Mouse (Mus musculus) embryonic facial prominence, embryonic 12.5 days (tissue): ENCODE data around the gene 2410137M14Rik. TPM values are rescaled to one million over a fixed set of nuclear protein-coding genes. Genes with fewer than 3 reads are reported as not detected.

Experiments used
- ATAC-seq: fragments of 200-750 bp; cut with Nextera tagmentation; 2 replicates; pipeline ENCODE4 v1.8.0; 2017; ENCODE audit not compliant: insufficient number of reproducible peaks, insufficient read depth, low FRiP score, low TSS enrichment
- H3K27ac ChIP-seq: fragments of 300-500 bp; sonication (generic); 2 replicates; pipeline ENCODE4 v1.5.1; 2016; ENCODE audit warnings: mild to moderate bottlenecking
- H3K27me3 ChIP-seq: fragments of 300-500 bp; sonication (generic); 2 replicates; pipeline ENCODE4 v1.6.1; 2016; ENCODE audit warnings: mild to moderate bottlenecking, moderate library complexity
- H3K36me3 ChIP-seq: fragments of 300-500 bp; sonication (generic); 2 replicates; pipeline ENCODE4 v1.6.1; 2016; ENCODE audit warnings: mild to moderate bottlenecking
- H3K4me1 ChIP-seq: fragments of 300-500 bp; sonication (generic); 2 replicates; pipeline ENCODE4 v1.6.1; 2016
- H3K4me2 ChIP-seq: fragments of 300-500 bp; sonication (generic); replicated peaks from 2 replicates; pipeline ENCODE4 v1.6.1; 2016; ENCODE audit warnings: mild to moderate bottlenecking, moderate library complexity
- H3K4me3 ChIP-seq: fragments of 300-500 bp; sonication (generic); 2 replicates; pipeline ENCODE4 v1.5.1; 2016; ENCODE audit warnings: mild to moderate bottlenecking
- H3K9ac ChIP-seq: fragments of 300-500 bp; sonication (generic); 2 replicates; pipeline ENCODE4 v1.6.1; 2016; ENCODE audit warnings: mild to moderate bottlenecking, moderate library complexity
- H3K9me3 ChIP-seq: fragments of 300-500 bp; sonication (generic); 2 replicates; pipeline ENCODE4 v1.6.1; 2016; ENCODE audit warnings: mild to moderate bottlenecking, moderate library complexity
- WGBS: fragments of 180-500 bp; shearing (Covaris S2); methylation state at CpG from one replicate; pipeline ENCODE4 v1.1.7; 2016; 5-methylcytosine and 5-hydroxymethylcytosine counted together
- polyA plus RNA-seq: library from polyadenylated mRNA; unstranded; fragments of >200 nt; fragmentation: Nextera tagmentation; extraction: Ambion mirVana; gene quantifications from 2 replicates; pipeline ENCODE4 v1.2.1, GENCODE M21; 2016

Gene 2410137M14Rik
- polyA plus RNA-seq, 1 experiment from 2014 or later = not detected

GRCm38 (mm10) chr17:37011719-37012118 lies 30.7 kb upstream of the 2410137M14Rik start:
- H3K36me3 ChIP-seq = peaks cover 45% of the 10 kb centered on the region
- ATAC-seq = no peak
- H3K27ac ChIP-seq = no peak overlapping the region
- H3K9me3 ChIP-seq = no peaks in the 10 kb centered on the region
- no peaks in the 10 kb centered on the region for H3K27me3 ChIP-seq
- no peak overlapping the region for H3K9ac ChIP-seq
- H3K4me1 ChIP-seq = no peaks in the 10 kb centered on the region
- 91% methylated on average over 3 of the region's 3 CpGs for WGBS
- H3K4me3 ChIP-seq = no peak overlapping the region
- H3K4me2 ChIP-seq = no peak overlapping the region

- no peaks in the 10 kb centered on the region for H3K9me3 ChIP-seq
- no peaks in the 10 kb centered on the region for H3K4me1 ChIP-seq
- no peak overlapping the region for H3K27ac ChIP-seq
- H3K27me3 ChIP-seq = no peaks in the 10 kb centered on the region
- H3K36me3 ChIP-seq = peaks cover 56% of the 10 kb centered on the region
- H3K4me3 ChIP-seq = no peak overlapping the region
- 93% methylated on average over 17 of the region's 17 CpGs for WGBS
- no peak overlapping the region for H3K4me2 ChIP-seq
- no peak overlapping the region for H3K9ac ChIP-seq
- no peak for ATAC-seq
Measured at GRCm38 (mm10) chr17:37009460-37010042, 28.5 kb upstream of the 2410137M14Rik start.

GRCm38 (mm10) chr17:37008161-37008560 lies 27.1 kb upstream of the 2410137M14Rik start:
- 93% methylated on average over 6 of the region's 6 CpGs for WGBS

GRCm38 (mm10) chr17:37003366-37003765 lies 22.3 kb upstream of the 2410137M14Rik start:
- Histone ChIP-seq H3K36me3 (peaks cover 31% of the 10 kb centered on the region), H3K27ac (peak overlapping the region; percentile 95; the same call in 1 of the 2 replicates), H3K9me3 (no peaks in the 10 kb centered on the region), H3K27me3 (no peaks in the 10 kb centered on the region), H3K9ac (peak overlapping the region; percentile 94), H3K4me1 (0 out of 2 replicates have a peak, but pooled peaks cover 6% of the 10 kb centered on the region), H3K4me2 (peak overlapping the region; percentile 78), H3K4me3 (peak overlapping the region; percentile 72)
- ATAC-seq = no peak
- WGBS = 45% methylated on average over 4 of the region's 4 CpGs

More at GRCm38 (mm10) chr17:37008161-37008560, 27.1 kb upstream of the 2410137M14Rik start:
- Histone ChIP-seq H3K4me2 (no peak overlapping the region), H3K27ac (no peak overlapping the region), H3K4me1 (0 out of 2 replicates have a peak, but pooled peaks cover 6% of the 10 kb centered on the region), H3K27me3 (no peaks in the 10 kb centered on the region), H3K9ac (no peak overlapping the region), H3K9me3 (no peaks in the 10 kb centered on the region), H3K36me3 (peaks cover 61% of the 10 kb centered on the region), H3K4me3 (no peak overlapping the region)
- ATAC-seq = no peak

- no peaks in the 10 kb centered on the region for H3K27me3 ChIP-seq
- 0 out of 2 replicates have a peak, but pooled peaks cover 6% of the 10 kb centered on the region for H3K4me1 ChIP-seq
- H3K9ac ChIP-seq = peak overlapping the region; percentile 94
- H3K27ac ChIP-seq = peak overlapping the region; percentile 95
- WGBS = under 1% methylated on average over 49 of the region's 49 CpGs
- no peaks in the 10 kb centered on the region for H3K9me3 ChIP-seq
- peaks cover 25% of the 10 kb centered on the region for H3K36me3 ChIP-seq
- peak overlapping the region; percentile 72 for H3K4me3 ChIP-seq
- peak overlapping the region; percentile 78 for H3K4me2 ChIP-seq
- ATAC-seq = peak; percentile 86
Measured at GRCm38 (mm10) chr17:37002364-37003330, 21.6 kb upstream of the 2410137M14Rik start.

GRCm38 (mm10) chr17:37000863-37001262 lies 19.8 kb upstream of the 2410137M14Rik start, which contains the start of gene Zfp57:
TSS of gene Zfp57 (plus strand) at chr17:37001163.
- Histone ChIP-seq H3K27me3 (no peaks in the 10 kb centered on the region), H3K4me3 (peak within 1 kb of the TSS; percentile 72), H3K4me2 (peak within 1 kb of the TSS; percentile 78), H3K9me3 (no peaks in the 10 kb centered on the region), H3K4me1 (0 out of 2 replicates have a peak, but pooled peaks cover 8% of the 10 kb centered on the region), H3K9ac (no peak within 1 kb of the TSS), H3K36me3 (peaks cover 14% of the 10 kb centered on the region), H3K27ac (0 out of 2 replicates have a peak within 1 kb of the TSS, but pooled peaks have one; percentile 23)
- 96% methylated on average over 7 of the region's 7 CpGs for WGBS
- no peak for ATAC-seq

GRCm38 (mm10) chr17:36998477-36998876 lies 17.4 kb upstream of the 2410137M14Rik start:
- Histone ChIP-seq H3K9me3 (no peaks in the 10 kb centered on the region), H3K4me1 (0 out of 2 replicates have a peak, but pooled peaks cover 2% of the 10 kb centered on the region), H3K36me3 (no peaks in the 10 kb centered on the region), H3K27ac (no peak overlapping the region), H3K4me3 (no peak overlapping the region), H3K4me2 (no peak overlapping the region), H3K9ac (no peak overlapping the region), H3K27me3 (no peaks in the 10 kb centered on the region)
- no peak for ATAC-seq
- WGBS = 59% methylated on average over 2 of the region's 2 CpGs

GRCm38 (mm10) chr17:36997033-36997735 lies 16.1 kb upstream of the 2410137M14Rik start:
- Histone ChIP-seq H3K4me1 (0 out of 2 replicates have a peak, but pooled peaks cover 2% of the 10 kb centered on the region), H3K4me2 (no peak overlapping the region), H3K27me3 (no peaks in the 10 kb centered on the region), H3K9ac (no peak overlapping the region), H3K9me3 (no peaks in the 10 kb centered on the region), H3K4me3 (no peak overlapping the region), H3K27ac (no peak overlapping the region), H3K36me3 (no peaks in the 10 kb centered on the region)
- ATAC-seq = no peak
- WGBS = 26% methylated on average over 7 of the region's 7 CpGs

GRCm38 (mm10) chr17:36995448-36995847 lies 14.4 kb upstream of the 2410137M14Rik start:
- WGBS = 59% methylated on average over 3 of the region's 3 CpGs

GRCm38 (mm10) chr17:36994528-36994927 lies 13.5 kb upstream of the 2410137M14Rik start:
- Histone ChIP-seq H3K4me2 (no peak overlapping the region), H3K27me3 (peaks cover under 1% of the 10 kb centered on the region; the same call in 1 of the 2 replicates), H3K9me3 (no peaks in the 10 kb centered on the region), H3K27ac (no peak overlapping the region), H3K4me3 (no peak overlapping the region), H3K9ac (no peak overlapping the region), H3K36me3 (no peaks in the 10 kb centered on the region), H3K4me1 (0 out of 2 replicates have a peak, but pooled peaks cover 2% of the 10 kb centered on the region)
- no peak for ATAC-seq
- 80% methylated on average over 2 of the region's 2 CpGs for WGBS

More at GRCm38 (mm10) chr17:36995448-36995847, 14.4 kb upstream of the 2410137M14Rik start:
- Histone ChIP-seq H3K27ac (no peak overlapping the region), H3K4me2 (no peak overlapping the region), H3K4me1 (0 out of 2 replicates have a peak, but pooled peaks cover 2% of the 10 kb centered on the region), H3K9me3 (no peaks in the 10 kb centered on the region), H3K4me3 (no peak overlapping the region), H3K9ac (no peak overlapping the region), H3K36me3 (no peaks in the 10 kb centered on the region), H3K27me3 (no peaks in the 10 kb centered on the region)
- no peak for ATAC-seq

- no peaks in the 10 kb centered on the region for H3K36me3 ChIP-seq
- no peak overlapping the region for H3K9ac ChIP-seq
- peaks cover 7% of the 10 kb centered on the region for H3K27me3 ChIP-seq
- no peak for ATAC-seq
- no peak overlapping the region for H3K27ac ChIP-seq
- H3K9me3 ChIP-seq = no peaks in the 10 kb centered on the region
- 0 out of 2 replicates have a peak, but pooled peaks cover 2% of the 10 kb centered on the region for H3K4me1 ChIP-seq
- H3K4me3 ChIP-seq = no peak overlapping the region
- 76% methylated on average over 4 of the region's 4 CpGs for WGBS
- H3K4me2 ChIP-seq = no peak overlapping the region
Measured at GRCm38 (mm10) chr17:36993770-36994325, 12.8 kb upstream of the 2410137M14Rik start.
